Mouse (Mus musculus) stomach, postnatal 0 days (tissue): ENCODE measurements around the gene Mllt3.

Experiments used
- CTCF ChIP-seq: IDR thresholded peaks from 2 replicates; pipeline ENCODE4 v1.5.1; 2016; ENCODE audit warnings: antibody characterized with exemption, low read depth, mild to moderate bottlenecking, moderate library complexity
- EP300 ChIP-seq: optimal IDR thresholded peaks from 2 replicates; pipeline ENCODE3; 2016; ENCODE audit warnings: antibody characterized with exemption

- no peak for TF ChIP-seq CTCF
- TF ChIP-seq EP300, result no peak
Observed at GRCm38 (mm10) chr4:87829426-87830063, 203.6 kb downstream of the Mllt3 start.
